Mouse (Mus musculus) ES-Bruce4 (cell line): ENCODE results near the gene Zfp747.

ENCODE experiments used
- CTCF ChIP-seq: IDR thresholded peaks from one replicate; pipeline ENCODE4 v1.8.1; 2011; ENCODE audit warnings: low read depth, low read length
- EP300 ChIP-seq: IDR thresholded peaks from 2 replicates; pipeline ENCODE4 v1.6.1; 2011; ENCODE audit warnings: low read depth, low read length; ENCODE audit not compliant: insufficient read depth
- POLR2A ChIP-seq: IDR thresholded peaks from one replicate; pipeline ENCODE4 v1.8.1; 2011; ENCODE audit warnings: low read length; ENCODE audit not compliant: insufficient read depth

DNA sequence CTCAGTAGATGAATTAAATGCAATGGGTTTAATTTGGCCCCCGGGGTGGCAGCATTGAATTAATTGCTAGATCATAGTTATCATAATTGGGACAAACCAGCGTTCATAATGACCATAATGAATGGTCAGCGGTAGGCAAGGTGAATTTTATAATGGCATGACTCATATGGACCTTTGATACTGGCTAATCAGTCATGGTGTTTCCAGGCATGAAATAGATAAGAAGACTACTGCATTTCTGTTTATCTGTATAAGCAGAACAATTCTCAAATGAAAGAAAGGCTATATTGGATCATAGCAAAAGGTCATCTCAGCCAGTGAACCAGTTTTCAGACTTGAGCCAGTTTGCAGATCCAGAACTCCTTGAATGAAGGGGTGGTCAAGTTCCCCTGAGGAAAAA, 24.5 kb upstream of the Zfp747 start:
- TF ChIP-seq CTCF, result no peak
- TF ChIP-seq EP300, result no peak
- TF ChIP-seq POLR2A, result no peak
